Mouse (Mus musculus) embryo, embryonic 11.5 days (tissue): ENCODE results near the gene Hoxd8.

Source experiments
- DNase-seq: peaks from one replicate; pipeline ENCODE4 v3.0.0-alpha.2; 2012; ENCODE audit warnings: low read depth, low spot score

Gene Hoxd8

DNA sequence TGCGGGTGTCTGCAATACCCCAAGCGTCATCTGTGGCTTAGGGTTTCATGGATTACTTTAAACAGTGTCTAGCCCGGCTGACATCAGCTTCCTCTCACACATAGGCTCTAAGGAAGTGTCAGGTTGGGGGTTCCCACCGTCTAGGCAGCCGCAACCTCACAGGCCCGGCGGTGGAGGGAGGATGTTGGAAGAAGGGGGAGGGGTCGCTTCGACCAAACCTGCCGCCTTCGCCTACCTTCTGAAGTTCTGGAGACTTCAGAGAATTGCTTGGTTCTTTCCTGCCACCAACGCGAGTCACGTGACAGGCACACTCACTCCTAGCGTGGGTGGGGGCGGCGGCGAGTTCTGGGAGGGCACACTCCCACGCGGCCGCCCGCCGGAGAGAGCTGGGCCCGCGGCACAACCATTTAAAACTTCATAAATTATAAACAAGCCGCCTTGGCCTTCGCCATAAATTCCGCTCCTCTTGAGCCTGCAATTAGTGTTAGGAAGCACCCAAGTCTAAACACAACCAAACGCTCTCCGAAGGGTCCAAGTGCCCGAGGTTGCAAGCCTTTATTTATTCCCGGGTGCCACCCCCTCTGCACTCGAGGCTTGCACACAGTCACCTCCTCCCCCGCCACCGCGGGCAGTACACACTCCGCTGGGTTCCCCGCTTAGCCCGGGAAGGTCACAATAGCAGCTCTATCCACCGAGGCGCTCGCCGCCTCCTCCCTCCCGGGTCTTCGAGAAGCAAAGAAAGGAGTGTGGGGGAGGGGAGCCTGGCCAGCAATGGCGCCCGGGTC is 45.1 kb downstream of the Hoxd8 start:
- no peak for DNase-seq

DNA sequence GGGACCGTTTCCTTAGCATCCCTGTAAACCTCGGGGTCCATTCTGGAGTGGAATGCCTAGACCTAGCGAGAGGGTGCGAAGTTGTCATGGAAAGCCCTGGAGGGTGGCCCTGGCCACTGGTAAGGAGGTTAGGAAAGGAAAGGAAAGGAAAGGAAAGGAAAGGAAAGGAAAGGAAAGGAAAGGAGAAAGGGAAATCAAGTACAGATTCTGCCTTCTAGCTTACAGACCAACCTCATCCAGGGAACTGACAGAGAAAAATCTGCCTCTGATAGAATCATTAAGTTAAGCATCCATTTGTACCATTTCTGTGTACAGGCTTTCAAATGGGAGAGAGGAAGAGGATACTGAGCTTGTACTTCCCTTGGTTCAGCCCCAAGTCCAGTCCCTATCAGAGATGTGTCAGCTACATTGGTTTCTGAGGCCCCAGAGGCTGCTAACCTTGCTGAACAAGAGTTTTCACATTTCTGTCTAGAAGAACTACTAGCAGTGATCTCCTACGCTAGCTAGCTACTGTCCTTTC is 46.4 kb downstream of the Hoxd8 start:
- no peak for DNase-seq

DNA sequence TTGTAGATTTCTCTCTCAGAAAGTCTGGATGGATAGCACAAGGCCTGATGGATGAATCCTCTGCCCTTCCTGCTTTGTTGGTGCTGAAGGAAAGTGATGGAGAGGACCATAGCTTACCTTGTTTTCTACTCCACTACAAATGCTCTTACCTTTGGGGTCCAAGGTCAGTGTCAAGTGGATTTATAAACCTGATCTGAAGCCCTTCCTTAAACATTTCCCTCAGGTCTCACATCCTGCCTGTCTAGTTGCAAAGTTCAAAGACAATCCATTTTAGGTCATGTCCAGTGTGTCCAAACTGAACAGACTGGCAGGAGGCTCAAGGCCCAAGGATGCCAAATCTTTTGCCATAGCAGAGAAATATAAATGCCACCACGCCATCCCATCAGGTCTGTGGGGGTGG is 47.4 kb downstream of the Hoxd8 start:
- DNase-seq, result no peak

DNA sequence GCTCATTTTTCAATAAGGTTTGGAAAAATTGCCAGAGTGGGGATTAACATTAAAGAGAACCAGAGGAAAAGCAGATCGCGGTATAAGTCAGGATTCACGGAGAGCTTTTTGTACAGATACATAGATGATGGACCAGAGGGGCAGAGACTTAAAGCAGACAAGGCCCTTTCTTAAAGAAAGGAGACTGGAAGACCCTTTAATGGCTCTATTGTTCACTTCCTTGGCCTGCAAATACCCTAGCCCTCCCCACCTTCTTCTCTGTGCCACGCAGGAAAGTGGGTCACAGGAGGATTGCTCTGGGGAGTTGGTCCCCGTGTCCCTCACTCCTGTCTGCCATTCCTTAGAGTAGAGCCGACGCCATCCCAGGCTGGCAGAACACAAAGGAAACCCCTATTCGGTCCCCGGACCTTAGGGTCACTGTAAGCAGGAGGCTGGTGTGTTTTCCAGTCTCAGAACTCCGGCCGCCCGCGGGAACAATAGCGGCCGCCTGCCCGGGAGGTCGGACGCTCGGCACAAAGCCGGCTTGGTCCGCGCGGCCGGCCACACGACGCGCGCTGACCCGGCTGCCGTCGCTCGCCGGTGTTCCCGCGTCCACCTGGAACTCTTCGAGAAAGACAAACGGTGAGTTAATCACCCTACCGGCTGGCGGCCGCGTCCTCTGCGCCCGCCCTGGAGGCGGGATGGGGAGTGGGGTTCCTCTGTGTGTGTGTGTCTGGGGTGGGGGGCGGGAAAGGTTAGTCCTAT is 48.2 kb downstream of the Hoxd8 start:
- DNase-seq, result no peak

DNA sequence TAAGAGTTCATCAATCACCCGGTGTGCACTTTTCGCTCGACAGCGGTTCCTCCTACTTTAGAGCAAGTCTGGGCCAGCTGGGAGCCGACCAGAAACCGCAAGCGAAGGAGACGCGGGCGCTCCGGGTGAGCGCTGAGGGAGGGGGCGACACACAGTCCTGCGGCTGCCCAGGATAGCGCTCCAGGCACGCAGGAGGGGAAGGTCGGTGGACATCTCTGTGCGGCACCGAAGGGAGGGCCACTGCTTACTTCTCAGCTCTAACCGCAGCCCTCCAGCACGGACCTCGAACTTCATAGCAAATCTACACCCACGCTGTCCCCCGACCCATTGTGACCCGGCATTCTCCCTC is 48.7 kb downstream of the Hoxd8 start:
- no peak for DNase-seq

DNA sequence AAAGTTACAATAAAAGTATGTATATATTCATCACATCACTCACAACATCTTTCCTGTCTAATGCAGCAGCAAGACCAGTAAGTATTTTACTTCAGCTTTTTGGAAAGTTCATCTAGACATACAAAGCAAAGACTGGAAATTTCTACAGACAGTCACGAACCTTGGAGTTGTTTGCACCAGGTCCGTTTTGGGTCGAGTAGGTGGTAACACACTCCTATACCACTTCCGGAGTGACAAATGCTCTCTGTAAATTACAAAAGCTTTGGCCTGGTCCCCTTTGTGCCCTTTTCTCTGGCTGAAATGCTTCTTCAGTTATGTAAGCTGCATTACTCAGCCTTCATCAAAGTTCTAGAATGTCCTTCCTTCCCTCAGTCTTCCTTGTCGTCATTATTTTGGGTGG is 49.3 kb downstream of the Hoxd8 start:
- no peak for DNase-seq
